Mouse (Mus musculus): ENCODE results near the gene Pde5a. TPM values are rescaled to one million over a fixed set of nuclear protein-coding genes. Genes with fewer than 3 reads are reported as not detected.

Gene Pde5a
- polyA plus RNA-seq, 1 experiment from 2014 or later: 5.0 TPM

GRCm38 (mm10) chr3:122766930-122767329 is 38.2 kb downstream of the Pde5a start:
- H3K4me3 ChIP-seq (replicated peaks): no peak overlapping the region
- H3K9ac ChIP-seq: no peak overlapping the region
- no peaks in the 10 kb centered on the region for H3K27me3 ChIP-seq
- H3K4me2 ChIP-seq (replicated peaks): no peak overlapping the region
- H3K4me1 ChIP-seq: no peaks in the 10 kb centered on the region
- no peaks in the 10 kb centered on the region for H3K9me3 ChIP-seq (replicated peaks)
- no peak for ATAC-seq (ENCODE audit: insufficient number of reproducible peaks, low FRiP score, low TSS enrichment, low read depth)
- no peak overlapping the region for H3K27ac ChIP-seq (replicated peaks)
- WGBS: 39% methylated on average over 4 of the region's 4 CpGs
- H3K36me3 ChIP-seq: no peaks in the 10 kb centered on the region

GRCm38 (mm10) chr3:122767841-122768240 is 39.1 kb downstream of the Pde5a start:
- H3K27me3 ChIP-seq: no peaks in the 10 kb centered on the region
- H3K27ac ChIP-seq (replicated peaks): no peak overlapping the region
- no peaks in the 10 kb centered on the region for H3K9me3 ChIP-seq (replicated peaks)
- H3K36me3 ChIP-seq: no peaks in the 10 kb centered on the region
- no peak overlapping the region for H3K4me2 ChIP-seq (replicated peaks)
- H3K4me1 ChIP-seq: no peaks in the 10 kb centered on the region
- no peak overlapping the region for H3K9ac ChIP-seq
- ATAC-seq (ENCODE audit: insufficient number of reproducible peaks, low FRiP score, low TSS enrichment, low read depth): no peak
- WGBS: 60% methylated on average over 5 of the region's 5 CpGs
- H3K4me3 ChIP-seq (replicated peaks): no peak overlapping the region

GRCm38 (mm10) chr3:122781417-122781816 is 52.7 kb downstream of the Pde5a start:
- Histone ChIP-seq H3K4me1 (no peaks in the 10 kb centered on the region), H3K4me2 (replicated peaks) (no peak overlapping the region), H3K4me3 (replicated peaks) (no peak overlapping the region), H3K27me3 (no peaks in the 10 kb centered on the region), H3K36me3 (no peaks in the 10 kb centered on the region), H3K9ac (no peak overlapping the region), H3K9me3 (replicated peaks) (no peaks in the 10 kb centered on the region), H3K27ac (replicated peaks) (no peak overlapping the region)
- ATAC-seq (ENCODE audit: insufficient number of reproducible peaks, low FRiP score, low TSS enrichment, low read depth): no peak
- WGBS: 56% methylated on average over 6 of the region's 6 CpGs

- H3K9me3 ChIP-seq (replicated peaks): no peaks in the 10 kb centered on the region
- H3K27ac ChIP-seq (replicated peaks): no peak overlapping the region
- no peak overlapping the region for H3K4me3 ChIP-seq (replicated peaks)
- no peak overlapping the region for H3K9ac ChIP-seq
- H3K36me3 ChIP-seq: no peaks in the 10 kb centered on the region
- no peak overlapping the region for H3K4me2 ChIP-seq (replicated peaks)
- ATAC-seq (ENCODE audit: insufficient number of reproducible peaks, low FRiP score, low TSS enrichment, low read depth): no peak
- whole genome bisulfite sequencing: 31% methylated on average over 1 of the region's 1 CpGs
- H3K4me1 ChIP-seq: no peaks in the 10 kb centered on the region
- no peaks in the 10 kb centered on the region for H3K27me3 ChIP-seq
Observed at GRCm38 (mm10) chr3:122784245-122784644, 55.5 kb downstream of the Pde5a start.

- Histone ChIP-seq H3K9me3 (replicated peaks) (no peaks in the 10 kb centered on the region), H3K4me2 (replicated peaks) (no peak overlapping the region), H3K4me3 (replicated peaks) (no peak overlapping the region), H3K27ac (replicated peaks) (no peak overlapping the region), H3K27me3 (no peaks in the 10 kb centered on the region), H3K4me1 (no peaks in the 10 kb centered on the region), H3K36me3 (0 out of 2 replicates have a peak, but pooled peaks cover 3% of the 10 kb centered on the region), H3K9ac (no peak overlapping the region)
- ATAC-seq (ENCODE audit: insufficient number of reproducible peaks, low FRiP score, low TSS enrichment, low read depth): no peak
- WGBS: 92% methylated on average over 9 of the region's 9 CpGs
Observed at GRCm38 (mm10) chr3:122788314-122788713, 59.6 kb downstream of the Pde5a start.

- no peak overlapping the region for H3K4me3 ChIP-seq (replicated peaks)
- H3K27ac ChIP-seq (replicated peaks): no peak overlapping the region
- 96% methylated on average over 6 of the region's 6 CpGs for WGBS
- H3K36me3 ChIP-seq: 0 out of 2 replicates have a peak, but pooled peaks cover 3% of the 10 kb centered on the region
- no peaks in the 10 kb centered on the region for H3K27me3 ChIP-seq
- H3K9me3 ChIP-seq (replicated peaks): no peaks in the 10 kb centered on the region
- no peaks in the 10 kb centered on the region for H3K4me1 ChIP-seq
- no peak overlapping the region for H3K4me2 ChIP-seq (replicated peaks)
- H3K9ac ChIP-seq: no peak overlapping the region
- ATAC-seq (ENCODE audit: insufficient number of reproducible peaks, low FRiP score, low TSS enrichment, low read depth): no peak
Observed at GRCm38 (mm10) chr3:122789544-122789943, 60.8 kb downstream of the Pde5a start.

GRCm38 (mm10) chr3:122800050-122800449 is 71.3 kb downstream of the Pde5a start:
- H3K27me3 ChIP-seq: no peaks in the 10 kb centered on the region
- no peaks in the 10 kb centered on the region for H3K9me3 ChIP-seq (replicated peaks)
- 50% methylated on average over 6 of the region's 6 CpGs for WGBS
- H3K27ac ChIP-seq (replicated peaks): no peak overlapping the region
- H3K36me3 ChIP-seq: 0 out of 2 replicates have a peak, but pooled peaks cover 3% of the 10 kb centered on the region
- peaks cover 22% of the 10 kb centered on the region for H3K4me1 ChIP-seq
- no peak overlapping the region for H3K9ac ChIP-seq
- 0 out of 2 replicates have a peak, but pooled peaks have one; percentile 2 for ATAC-seq (ENCODE audit: insufficient number of reproducible peaks, low FRiP score, low TSS enrichment, low read depth)
- no peak overlapping the region for H3K4me3 ChIP-seq (replicated peaks)
- H3K4me2 ChIP-seq (replicated peaks): no peak overlapping the region

GRCm38 (mm10) chr3:122800553-122801435 is 72.0 kb downstream of the Pde5a start:
- Histone ChIP-seq H3K9ac (no peak overlapping the region), H3K36me3 (0 out of 2 replicates have a peak, but pooled peaks cover 3% of the 10 kb centered on the region), H3K4me1 (peaks cover 22% of the 10 kb centered on the region), H3K9me3 (replicated peaks) (no peaks in the 10 kb centered on the region), H3K4me2 (replicated peaks) (no peak overlapping the region), H3K4me3 (replicated peaks) (no peak overlapping the region), H3K27ac (replicated peaks) (peak overlapping the region; percentile 73; the same call in 1 of the 2 replicates), H3K27me3 (no peaks in the 10 kb centered on the region)
- whole genome bisulfite sequencing: 32% methylated on average over 10 of the region's 10 CpGs
- ATAC-seq (ENCODE audit: insufficient number of reproducible peaks, low FRiP score, low TSS enrichment, low read depth): peak; percentile 47; the same call in 1 of the 2 replicates

GRCm38 (mm10) chr3:122801436-122802221 is 72.9 kb downstream of the Pde5a start:
- peak overlapping the region; percentile 73; the same call in 1 of the 2 replicates for H3K27ac ChIP-seq (replicated peaks)
- H3K4me1 ChIP-seq: peaks cover 25% of the 10 kb centered on the region
- ATAC-seq (ENCODE audit: insufficient number of reproducible peaks, low FRiP score, low TSS enrichment, low read depth): no peak
- no peak overlapping the region for H3K4me3 ChIP-seq (replicated peaks)
- 0 out of 2 replicates have a peak, but pooled peaks cover 3% of the 10 kb centered on the region for H3K36me3 ChIP-seq
- 69% methylated on average over 15 of the region's 15 CpGs for WGBS
- H3K27me3 ChIP-seq: no peaks in the 10 kb centered on the region
- no peak overlapping the region for H3K9ac ChIP-seq
- H3K9me3 ChIP-seq (replicated peaks): no peaks in the 10 kb centered on the region
- H3K4me2 ChIP-seq (replicated peaks): no peak overlapping the region

GRCm38 (mm10) chr3:122807313-122807712 is 78.6 kb downstream of the Pde5a start:
- peak; percentile 51; the same call in 1 of the 2 replicates for ATAC-seq (ENCODE audit: insufficient number of reproducible peaks, low FRiP score, low TSS enrichment, low read depth)
- H3K27ac ChIP-seq (replicated peaks): peak overlapping the region; percentile 73; the same call in 1 of the 2 replicates
- 43% methylated on average over 8 of the region's 8 CpGs for WGBS
- 0 out of 2 replicates have a peak, but pooled peaks cover 3% of the 10 kb centered on the region for H3K36me3 ChIP-seq
- no peaks in the 10 kb centered on the region for H3K9me3 ChIP-seq (replicated peaks)
- H3K27me3 ChIP-seq: no peaks in the 10 kb centered on the region
- H3K4me3 ChIP-seq (replicated peaks): no peak overlapping the region
- H3K4me2 ChIP-seq (replicated peaks): no peak overlapping the region
- H3K4me1 ChIP-seq: 0 out of 2 replicates have a peak, but pooled peaks cover 3% of the 10 kb centered on the region
- no peak overlapping the region for H3K9ac ChIP-seq

All from embryonic facial prominence, embryonic 15.5 days (tissue).